Mouse (Mus musculus) R1 (cell line): ENCODE results near the gene Trim80.
"Not testable (repeated sequence)": the region's sequence is repeated elsewhere in the genome, so short reads cannot be mapped to it uniquely, and the experiment has no call there.

Source experiments
- DNase-seq: peaks from one replicate; pipeline ENCODE4 v3.0.0-alpha.2; 2018; ENCODE audit warnings: low read depth, low spot score

Gene Trim80

DNA sequence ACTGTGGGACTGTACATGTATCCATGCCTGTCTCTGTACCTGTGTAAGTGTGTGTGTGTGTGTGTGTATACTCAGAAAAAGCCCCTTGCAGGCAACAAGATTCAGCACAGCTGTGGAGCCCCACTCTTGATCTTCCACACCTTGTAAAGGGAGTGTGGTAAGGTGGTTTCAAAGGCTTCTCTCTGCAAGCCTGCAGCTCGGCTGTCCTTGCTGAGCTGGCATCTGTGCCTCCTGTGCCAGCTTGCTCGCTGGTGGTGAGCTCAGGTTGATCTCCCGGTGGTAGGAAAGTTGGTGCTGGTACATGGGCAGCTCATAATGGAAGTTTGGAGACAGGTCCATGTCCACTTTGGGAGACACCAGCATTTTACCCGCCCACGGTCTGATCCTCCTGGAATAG, 21.5 kb downstream of the Trim80 start:
- DNase-seq: no peak

DNA sequence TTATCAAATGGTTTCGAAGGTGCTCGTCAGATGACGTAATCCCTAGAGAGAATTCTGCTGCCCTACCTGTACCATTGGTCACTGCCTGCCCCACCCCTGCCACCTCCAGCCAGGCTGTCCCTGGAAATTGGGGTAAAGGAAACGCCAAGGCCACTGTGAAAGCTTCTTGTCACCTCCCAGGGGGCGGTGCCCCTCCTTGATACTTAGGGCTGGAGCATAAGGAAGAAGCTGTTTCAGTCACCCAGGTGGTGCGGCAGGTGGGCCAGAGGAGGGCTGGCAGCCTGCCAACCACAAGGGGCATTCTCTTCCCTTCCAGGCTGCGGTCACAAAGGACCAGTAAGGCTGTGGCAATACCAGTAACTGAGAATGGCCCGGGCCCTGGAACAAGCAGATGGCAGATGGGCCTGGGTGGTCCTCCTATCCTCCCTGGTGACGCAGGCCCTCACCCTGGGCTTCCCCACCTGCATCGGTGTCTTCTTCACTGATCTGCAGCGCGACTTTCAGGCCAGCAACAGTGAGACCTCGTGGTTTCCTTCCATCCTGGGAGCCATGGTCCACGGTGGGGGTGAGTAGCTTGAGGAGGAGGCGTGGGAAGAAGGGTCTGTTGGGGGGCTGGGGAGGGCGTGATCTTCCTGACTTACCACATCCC, 22.0 kb downstream of the Trim80 start, which contains the start of gene Slc16a5:
Slc16a5 (plus strand) TSS at position 232 of the 649 bp plus-strand sequence.
- DNase-seq: no peak

DNA sequence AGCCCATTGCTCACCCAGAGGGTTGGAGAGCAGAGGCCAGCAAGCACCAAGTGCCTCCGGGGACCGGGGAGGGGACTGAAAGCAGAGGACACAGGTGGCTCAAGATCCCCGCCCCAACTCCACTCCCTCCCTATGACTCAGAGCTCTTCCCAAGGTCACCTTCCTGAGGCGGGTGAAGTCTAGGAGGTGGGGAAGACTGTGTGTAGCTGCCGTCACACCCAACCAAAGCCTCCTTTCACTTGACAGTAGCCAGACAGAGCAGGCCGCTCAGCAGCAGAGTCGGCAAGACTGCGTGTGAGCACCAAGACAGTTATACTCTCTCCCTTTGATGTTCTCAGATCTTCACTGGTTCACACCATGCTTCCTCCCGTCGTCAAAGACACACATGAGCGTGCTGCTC, 23.1 kb downstream of the Trim80 start:
- DNase-seq: peak; percentile 84

DNA sequence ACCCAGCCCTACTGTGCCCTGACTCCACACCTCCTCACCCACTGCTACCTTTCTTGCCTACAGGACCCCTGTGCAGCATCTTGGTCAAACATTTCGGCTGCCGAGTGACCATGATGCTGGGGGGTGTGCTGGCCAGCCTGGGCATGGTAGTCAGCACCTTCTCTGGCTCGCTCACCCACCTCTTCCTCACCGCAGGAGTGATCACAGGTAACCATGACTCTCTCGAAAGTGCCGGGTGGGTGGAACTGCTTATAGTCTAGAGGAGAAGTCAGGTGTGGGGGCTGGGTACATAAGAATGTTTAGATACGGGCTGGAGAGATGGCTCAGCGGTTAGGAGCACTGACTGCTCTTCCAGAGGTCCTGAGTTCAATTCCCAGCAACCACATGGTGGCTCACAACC, 24.5 kb downstream of the Trim80 start:
- no peak for DNase-seq

DNA sequence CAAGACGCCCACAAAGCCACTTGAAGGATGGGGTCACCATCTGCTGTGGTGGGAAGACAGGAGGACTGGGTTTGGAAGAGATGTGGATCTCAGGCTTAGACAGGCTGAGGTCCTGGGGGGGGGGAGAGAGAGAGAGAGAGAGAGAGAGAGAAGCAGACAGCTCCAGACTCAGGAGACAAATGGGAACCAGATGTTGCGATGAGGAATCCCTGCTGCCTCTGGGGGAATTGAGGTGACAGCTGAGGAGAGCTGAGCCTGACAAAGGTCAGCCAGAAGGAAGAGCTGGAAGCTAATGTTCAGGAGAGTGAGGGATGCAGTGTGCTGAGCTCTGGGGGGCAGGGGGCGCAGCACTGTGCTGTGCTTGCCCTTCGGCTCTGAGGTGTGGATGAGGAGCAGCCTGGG, 26.9 kb downstream of the Trim80 start:
- DNase-seq: no peak

DNA sequence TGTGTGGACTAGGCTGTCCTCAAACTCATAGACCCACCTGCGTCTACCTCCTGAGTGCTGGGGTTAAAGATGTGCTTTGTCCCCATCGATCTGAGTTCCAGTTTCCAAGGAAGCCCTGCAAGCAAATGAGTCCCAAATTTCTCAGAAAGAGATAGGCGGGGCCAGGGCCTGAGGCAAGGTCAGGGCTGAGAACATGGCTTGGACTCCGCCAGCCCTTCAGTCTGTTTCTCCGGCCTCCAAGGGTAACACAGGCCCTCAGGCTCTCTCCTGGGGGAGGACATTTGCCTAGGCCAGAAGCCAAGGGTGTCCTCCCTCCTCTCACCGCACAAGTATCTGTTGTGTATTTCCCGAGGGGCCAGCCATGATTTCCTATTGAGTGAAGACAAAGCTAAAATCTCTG, 31.8 kb downstream of the Trim80 start:
- DNase-seq: no peak

DNA sequence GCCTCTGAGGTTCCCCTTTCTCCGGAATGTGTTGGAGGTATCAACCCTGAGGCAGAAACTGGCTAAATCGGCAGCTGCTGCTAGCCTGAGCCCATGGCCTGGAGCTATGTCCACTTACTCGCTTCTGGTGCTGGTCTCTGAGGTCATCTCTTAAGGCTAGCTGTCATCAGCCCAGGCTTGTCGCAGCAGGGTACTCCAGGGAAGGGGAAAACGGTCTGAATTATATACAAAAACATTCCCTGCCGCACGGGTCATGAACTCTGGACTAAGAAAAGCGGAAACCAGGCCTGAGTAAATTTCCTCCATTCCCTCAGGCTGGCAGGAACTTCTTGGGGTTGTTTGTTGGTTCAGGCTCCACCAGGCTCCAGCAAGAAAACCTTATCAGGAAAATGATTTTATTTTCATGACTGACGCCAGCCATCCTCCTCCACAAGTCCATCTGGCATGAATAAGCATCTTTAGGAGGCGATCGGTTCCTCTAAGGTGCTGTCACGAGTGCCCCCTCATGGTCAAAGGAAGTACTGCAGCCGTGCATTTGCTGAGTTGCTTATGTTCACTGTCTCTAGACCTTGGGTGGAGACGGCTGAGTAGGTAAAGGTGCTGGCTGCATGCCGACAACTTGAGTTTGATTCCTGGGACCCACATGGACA, 33.4 kb downstream of the Trim80 start:
- peak; percentile 95 for DNase-seq

DNA sequence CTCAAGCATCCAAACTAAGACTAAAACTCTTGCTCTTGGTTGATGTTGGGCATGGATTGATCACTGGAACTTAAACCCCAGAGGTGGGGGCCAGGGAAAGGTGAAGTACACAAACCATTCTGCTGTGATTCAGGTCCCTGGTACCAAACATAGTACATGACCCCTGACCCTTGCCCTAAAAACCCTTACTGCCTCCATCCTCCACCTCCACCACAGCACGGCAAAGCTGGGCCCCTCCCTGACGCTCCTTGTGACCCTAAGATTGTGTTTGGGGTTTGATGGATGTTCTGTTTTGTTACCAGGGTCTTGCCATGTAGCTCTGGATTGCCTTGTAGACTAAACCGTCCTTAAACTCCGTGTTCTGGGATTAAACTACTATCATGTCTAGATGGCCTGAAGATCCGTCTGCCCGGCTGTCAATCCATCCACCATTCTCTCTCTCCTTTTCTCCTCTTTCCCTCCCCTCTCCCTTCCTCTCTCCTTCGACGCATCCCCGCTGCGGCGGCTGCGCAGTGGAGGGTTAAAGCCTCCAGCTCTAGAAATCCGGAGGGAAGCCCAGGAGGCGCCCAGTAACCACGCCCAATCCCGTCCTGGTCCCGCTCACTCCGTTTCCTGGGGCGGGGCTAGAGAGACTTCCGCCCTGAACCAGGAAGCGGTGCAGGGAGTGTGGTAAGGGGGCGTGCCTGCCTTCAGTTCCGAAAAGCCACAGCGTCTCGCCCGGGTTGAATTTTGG, 34.8 kb downstream of the Trim80 start, which contains the start of gene Armc7:
Armc7 (plus strand) TSS at position 643 of the 733 bp plus-strand sequence.
- DNase-seq: peak; percentile 99

DNA sequence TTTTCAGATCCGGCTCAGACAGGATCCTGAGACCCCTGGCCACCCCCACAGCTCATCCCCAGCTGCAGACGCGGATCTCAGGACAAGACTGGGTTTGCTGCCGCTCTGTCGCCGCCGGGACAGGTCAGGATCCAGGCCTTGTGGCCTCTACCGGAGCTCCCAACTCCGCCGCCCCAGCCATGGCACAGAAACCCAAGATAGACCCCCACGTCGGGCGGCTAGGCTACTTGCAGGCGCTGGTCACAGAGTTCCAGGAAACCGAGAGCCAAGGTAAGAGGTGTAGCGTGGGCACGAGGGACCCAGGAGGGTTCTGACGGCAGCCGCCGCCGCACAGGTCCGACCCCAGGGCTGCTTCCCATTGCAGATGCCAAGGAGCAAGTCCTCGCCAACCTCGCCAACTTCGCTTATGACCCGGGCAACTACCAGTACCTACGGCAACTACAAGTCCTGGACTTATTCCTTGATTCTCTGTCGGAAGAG, 35.5 kb downstream of the Trim80 start:
- DNase-seq: no peak

DNA sequence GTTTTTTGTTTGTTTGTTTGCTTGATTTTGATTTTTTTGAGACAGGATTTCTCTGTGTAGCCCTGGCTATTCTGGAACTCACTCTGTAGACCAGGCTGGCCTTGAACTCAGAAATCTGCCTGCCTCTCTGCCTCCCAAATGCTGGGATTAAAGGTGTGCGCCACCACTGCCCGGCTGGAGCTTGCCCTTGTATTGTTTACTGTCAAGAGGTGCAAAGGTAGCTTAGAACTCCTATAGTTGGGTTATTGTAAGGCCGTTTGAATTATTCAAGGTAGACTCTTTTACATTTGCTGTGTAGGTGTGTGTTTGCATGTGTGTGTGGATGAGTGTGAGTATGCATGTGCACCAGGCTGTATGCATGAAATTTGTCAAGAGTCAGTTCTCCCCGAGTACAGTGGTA, 36.3 kb downstream of the Trim80 start:
- not testable (repeated sequence) for DNase-seq

DNA sequence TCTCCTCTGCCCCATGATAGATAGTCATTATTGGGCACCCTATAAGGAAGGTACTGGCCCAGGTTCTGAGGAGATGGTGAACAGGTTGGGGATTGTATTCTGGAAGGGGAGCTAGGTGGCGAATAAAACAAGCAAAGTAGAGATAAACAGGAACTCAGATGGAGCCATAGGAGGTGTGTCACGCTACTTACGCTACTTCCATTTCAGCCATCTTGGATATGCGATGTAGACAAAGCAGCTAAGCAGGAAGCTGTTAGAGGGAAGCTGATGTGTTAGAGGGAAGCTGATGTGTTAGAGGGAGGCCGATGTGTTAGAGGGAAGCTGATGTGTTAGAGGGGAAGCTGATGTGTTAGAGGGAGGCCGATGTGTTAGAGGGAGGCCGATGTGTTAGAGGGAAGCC, 37.0 kb downstream of the Trim80 start:
- not testable (repeated sequence) for DNase-seq

DNA sequence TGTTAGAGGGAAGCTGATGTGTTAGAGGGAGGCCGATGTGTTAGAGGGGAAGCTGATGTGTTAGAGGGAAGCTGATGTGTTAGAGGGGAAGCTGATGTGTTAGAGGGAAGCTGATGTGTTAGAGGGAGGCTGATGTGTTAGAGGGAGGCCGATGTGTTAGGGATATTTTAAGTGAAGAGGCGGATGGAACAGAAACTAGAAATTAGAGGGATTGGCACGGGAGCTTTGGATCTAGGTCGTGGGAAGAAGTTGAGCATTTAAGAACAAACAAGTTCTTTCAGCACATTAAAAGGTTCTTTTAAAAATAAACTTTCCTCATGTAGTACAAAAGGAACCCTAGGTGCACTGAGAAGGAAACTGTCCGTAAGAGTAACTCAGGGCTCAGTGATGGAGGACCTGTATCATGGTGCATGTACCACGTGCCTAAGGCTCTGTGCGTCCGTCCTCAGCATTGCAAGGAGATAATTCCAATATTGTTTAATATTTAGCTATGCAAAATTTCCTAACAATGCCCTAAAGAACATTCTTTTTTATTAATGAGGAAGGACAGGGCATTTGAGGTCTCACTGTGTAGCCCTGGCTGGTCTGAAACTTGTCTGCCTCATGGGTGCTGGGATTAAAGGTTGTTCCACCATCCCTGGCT, 38.1 kb downstream of the Trim80 start:
- no peak for DNase-seq

DNA sequence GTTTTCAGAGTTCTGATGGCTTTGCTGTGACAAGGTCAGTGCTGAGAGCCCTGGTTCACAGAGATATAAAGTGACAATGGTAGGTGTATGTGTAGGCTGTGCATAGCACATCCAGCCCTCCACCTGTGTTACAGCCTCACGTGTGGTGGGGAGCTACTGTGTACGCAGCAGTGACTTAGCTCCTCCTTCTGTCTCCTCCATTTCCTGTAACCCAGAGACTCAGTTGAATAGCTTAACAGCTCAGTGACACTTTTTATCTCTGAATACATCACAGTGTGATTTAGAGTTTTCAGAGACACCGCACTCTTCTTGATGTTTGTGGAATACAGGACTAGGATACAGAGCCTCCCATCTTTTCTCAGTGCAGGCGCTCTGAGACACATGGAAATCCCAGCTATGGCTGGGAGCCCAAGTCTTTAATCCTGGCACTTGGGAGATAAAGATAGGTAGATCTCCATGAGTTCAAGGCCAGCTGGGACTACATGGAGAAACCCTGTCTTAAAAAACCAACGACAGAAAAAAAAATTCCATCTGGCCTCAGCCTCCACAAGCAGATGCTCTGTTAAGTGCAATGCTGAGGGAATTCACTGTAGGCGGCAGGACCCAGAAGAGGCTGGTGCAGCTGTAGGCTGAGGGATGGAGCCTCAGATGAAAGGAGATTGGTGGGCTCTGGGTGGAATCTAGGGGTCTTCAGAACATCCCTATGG, 41.4 kb downstream of the Trim80 start:
- no peak for DNase-seq

DNA sequence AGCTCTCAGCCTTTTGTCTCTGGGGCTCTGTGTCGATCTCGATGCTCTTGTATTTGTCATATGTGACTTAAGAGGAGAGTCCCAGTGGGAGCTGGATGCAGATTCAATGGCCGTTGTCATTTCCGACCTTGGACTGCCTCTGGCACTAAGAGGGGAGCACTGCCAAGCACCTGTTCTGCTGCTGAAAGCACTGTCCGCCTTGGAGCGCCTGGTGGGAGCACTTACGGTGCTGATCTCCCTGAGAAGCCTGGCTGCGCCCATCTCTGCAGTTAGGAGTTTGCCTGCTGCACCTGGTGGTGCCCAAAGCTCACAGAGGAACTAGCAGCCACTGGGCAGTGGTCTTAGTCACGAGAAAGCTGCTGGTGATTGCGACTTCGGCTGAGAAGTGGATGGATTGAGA, 42.9 kb downstream of the Trim80 start:
- DNase-seq: no peak

DNA sequence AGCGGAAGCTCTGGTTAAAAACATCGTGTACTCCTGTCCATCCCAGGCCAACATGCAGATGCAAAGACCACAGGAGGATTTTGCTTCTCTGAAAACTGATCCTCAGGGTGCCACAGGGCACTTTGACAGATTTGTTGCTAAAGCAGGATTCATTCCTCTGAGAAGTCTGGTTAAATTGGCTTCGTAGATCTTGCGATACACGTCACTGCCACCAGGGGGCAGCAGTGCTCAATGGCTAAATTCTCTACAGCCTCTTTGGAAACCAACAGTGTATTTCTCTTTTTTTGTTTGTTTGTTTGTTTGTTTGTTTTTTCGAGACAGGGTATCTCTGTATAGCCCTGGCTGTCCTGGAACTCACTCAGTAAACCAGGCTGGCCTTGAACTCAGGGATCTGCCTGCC, 43.4 kb downstream of the Trim80 start:
- peak; percentile 80 for DNase-seq

DNA sequence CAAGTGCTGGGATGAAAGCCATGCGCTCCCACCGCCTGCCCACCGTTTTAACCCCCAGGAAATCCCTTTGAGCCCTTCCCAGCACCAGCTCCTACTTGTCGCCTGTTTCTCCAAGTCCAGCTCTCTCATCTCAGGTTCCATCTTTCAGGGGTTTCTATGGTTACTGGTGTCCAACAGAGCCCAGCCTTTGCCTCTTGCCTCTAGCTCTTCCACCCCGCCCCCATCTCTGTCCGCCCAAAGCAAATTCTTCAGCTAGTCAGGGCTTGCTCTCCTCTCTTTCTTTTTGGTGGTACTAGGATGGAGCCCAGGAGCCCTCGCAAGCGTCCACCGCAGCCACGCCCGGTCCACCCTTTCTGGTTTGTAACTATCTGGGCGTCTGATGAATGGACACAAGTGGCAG, 44.8 kb downstream of the Trim80 start:
- DNase-seq: peak; percentile 90

DNA sequence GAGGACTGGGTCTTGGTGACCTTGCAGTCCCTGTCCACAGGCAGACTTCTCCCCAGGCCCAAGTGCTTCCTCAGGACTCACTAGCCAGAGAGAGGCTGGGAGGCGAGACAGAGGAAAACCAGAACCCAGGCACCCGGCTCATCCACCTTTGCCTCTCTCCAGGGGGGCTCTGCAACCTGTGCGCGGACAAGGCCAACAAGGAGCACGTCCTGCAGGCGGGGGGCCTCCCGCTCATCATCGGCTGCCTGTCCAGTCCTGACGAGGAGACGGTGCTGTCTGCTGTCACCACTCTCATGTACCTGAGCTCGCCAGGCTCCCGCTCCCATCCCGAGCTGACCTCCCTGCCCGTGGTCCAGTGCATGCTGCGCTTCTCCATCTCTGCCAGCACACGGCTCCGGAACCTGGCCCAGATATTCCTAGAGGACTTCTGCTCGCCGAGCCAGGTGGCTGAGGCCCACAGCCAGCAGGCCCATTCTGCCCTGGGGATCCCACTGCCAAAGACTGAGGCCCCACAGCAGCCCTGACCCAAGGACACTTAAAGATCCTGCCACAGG, 48.3 kb downstream of the Trim80 start:
- DNase-seq: no peak

DNA sequence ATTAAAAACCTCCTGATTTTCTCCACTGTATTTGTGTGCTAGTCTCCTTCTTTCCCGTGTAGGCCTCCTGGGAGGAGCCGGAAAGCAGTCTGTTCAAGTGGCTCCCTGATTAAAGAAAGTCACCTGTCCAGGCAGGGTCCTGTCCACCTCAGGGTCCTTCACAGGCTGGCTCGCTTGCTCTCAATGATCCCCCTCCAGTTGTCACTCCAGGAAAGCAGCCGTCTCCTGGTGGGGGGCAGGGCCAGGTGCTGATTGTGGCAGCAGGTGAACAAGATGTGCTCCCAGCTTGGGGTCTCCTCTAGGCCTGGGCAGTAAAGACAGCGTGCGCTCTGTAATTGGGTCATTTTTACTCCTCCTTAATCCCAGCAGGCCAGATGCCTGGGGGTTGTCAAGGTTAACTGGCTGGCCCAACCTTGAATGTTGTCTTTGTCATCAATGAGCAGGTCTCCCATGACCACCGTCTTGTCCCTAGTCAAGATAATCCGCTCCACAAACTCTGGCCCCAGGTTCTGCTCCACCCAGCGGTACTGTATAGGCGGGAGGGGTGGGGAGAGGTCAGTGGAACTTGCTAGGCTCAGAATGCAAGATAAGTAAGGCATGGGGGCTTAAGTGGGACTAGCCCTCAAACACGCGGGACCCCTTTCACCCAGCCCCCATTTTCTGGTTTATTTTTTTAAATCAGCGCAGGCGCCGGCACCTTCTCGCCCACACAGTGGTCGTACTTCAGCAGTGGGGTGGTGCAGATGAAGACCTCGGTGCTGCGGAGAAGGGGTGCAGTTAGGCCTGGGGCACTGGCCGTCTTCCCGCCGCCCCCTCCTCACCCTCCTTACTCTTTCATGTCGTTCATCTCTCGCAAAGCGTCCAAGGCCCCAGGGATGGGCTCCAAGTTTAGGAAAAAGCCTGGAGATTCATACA, 50.4 kb downstream of the Trim80 start:
- DNase-seq: peak; percentile 34

DNA sequence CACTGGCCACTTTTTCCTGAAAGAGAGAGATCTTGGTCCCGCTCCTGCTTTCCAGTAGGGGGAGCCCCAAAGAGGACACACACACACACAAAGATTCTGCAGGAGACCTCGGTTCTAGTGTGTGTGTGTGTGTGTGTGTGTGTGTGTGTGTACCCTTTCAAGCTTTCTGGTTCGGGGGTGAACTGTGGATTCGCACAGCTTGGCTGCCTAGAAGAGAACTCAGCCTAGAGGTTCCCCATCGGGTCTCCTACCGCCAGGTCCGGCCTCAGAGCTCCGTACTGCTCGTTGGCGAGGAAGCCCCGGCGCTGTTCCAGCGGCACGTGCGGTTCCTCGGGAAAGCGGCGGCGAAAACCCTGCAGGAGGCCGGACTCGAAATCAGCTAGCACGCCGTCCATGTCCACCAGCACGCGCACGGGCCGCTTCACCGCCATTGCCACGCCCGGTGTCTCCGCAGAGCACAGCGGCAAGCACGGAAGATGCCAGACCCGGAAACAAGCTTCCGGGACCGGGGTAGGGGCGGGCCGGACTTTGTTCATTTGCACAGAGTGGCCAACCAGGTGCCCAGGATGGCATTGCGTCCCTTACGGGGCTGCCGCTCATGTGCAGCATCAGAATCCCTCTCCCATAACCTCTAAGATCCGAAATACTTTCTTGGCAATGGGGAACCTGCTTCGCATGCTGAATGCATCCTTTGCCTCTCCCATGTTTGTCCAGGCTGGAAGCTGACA, 51.2 kb downstream of the Trim80 start, which contains the start of gene Nt5c:
Nt5c (minus strand) TSS at position 507 of the 728 bp plus-strand sequence.
- DNase-seq: peak; percentile 84
